Mouse (Mus musculus): ENCODE data around the gene Ralgps1.

GRCm38 (mm10) chr2:33179171-33179929 lies 191.9 kb downstream of the Ralgps1 start:
- TF ChIP-seq CTCF (conservative IDR thresholded peaks at IDR 0.05 in 1 of 2, IDR thresholded peaks at IDR 0.05 in 1 of 2; ENCODE audit: low read depth in 2 of 2, low read length in 2 of 2) = no peak
- no peak for TF ChIP-seq MAFK (IDR thresholded peaks at IDR 0.05; ENCODE audit: insufficient replicate concordance, low read length)
- no peak for TF ChIP-seq POLR2A (IDR thresholded peaks at IDR 0.05; ENCODE audit: low read depth, low read length)
- no peak for TF ChIP-seq TCF12 (IDR thresholded peaks at IDR 0.05; ENCODE audit: low read depth, low read length)
- TF ChIP-seq HCFC1 (IDR thresholded peaks at IDR 0.05; ENCODE audit: low read depth, low read length) = no peak
- no peak; the same call in none of the 2 replicates for TF ChIP-seq EP300 (IDR thresholded peaks at IDR 0.05; ENCODE audit: low read length)
- no peak for TF ChIP-seq POLR2AphosphoS2 (IDR thresholded peaks at IDR 0.05; ENCODE audit: low read depth, low read length)
- no peak for TF ChIP-seq GABPA (IDR thresholded peaks at IDR 0.05; ENCODE audit: insufficient replicate concordance, low read depth, low read length)
- no peak for TF ChIP-seq RAD21 (IDR thresholded peaks at IDR 0.05; ENCODE audit: low read depth, low read length)
- TF ChIP-seq NRF1 (IDR thresholded peaks at IDR 0.05; ENCODE audit: low read depth, low read length) = no peak
- TF ChIP-seq MXI1 (IDR thresholded peaks at IDR 0.05; ENCODE audit: low read depth, low read length) = no peak
- no peak for TF ChIP-seq MAX (IDR thresholded peaks at IDR 0.05; ENCODE audit: low read length)

Measured in CH12.LX (cell line).